In genomic region chr15:6702164-6702563, GRCm38 (mm10) we compare ENCODE assay signal across 7 mouse cellular contexts. TPM values are rescaled to one million over a fixed set of nuclear protein-coding genes. Genes with fewer than 3 reads are reported as not detected.
A peak's percentile ranks its signal among the peaks of the same experiment; 100 is the strongest.
DNase-seq lines count a peak whose midpoint lies in the region; ATAC-seq and TF ChIP-seq lines count a peak whose summit lies in the region.

No protein-coding gene starts in this region.

- H3K27me3 ChIP-seq in kidney, embryonic 14.5 days (ENCODE audit: control insufficient read depth, insufficient read depth, low read length): no peaks in the 10 kb centered on the region
- no peaks in the 10 kb centered on the region for H3K27me3 ChIP-seq in MEL (ENCODE audit: control insufficient read depth in 1 of 2, insufficient read depth in 2 of 2, low read length in 2 of 2)
- no peaks in the 10 kb centered on the region for H3K27me3 ChIP-seq in liver, embryonic 14.5 days (ENCODE audit: control insufficient read depth, insufficient read depth, low read length)

- TF ChIP-seq CTCF in MEL (IDR thresholded peaks at IDR 0.05 in 2 of 3, conservative IDR thresholded peaks at IDR 0.05 in 1 of 3; ENCODE audit: control insufficient read depth in 1 of 3, insufficient read depth in 1 of 3, low read depth in 2 of 3, low read length in 3 of 3, poor library complexity in 1 of 3, severe bottlenecking in 1 of 3): peak; percentile 28 to 57 (median 40); a peak in 5 of 6 replicates
- TF ChIP-seq CTCF in liver, embryonic 14.5 days (IDR thresholded peaks at IDR 0.05; ENCODE audit: low read depth): peak; percentile 79

- no peaks in the 10 kb centered on the region for H3K36me3 ChIP-seq in kidney, embryonic 14.5 days (ENCODE audit: control insufficient read depth, insufficient read depth, low read length)
- peaks cover 0 to 25% of the 10 kb centered on the region in 2 experiments; a peak in 2 of 4 replicates for H3K36me3 ChIP-seq in MEL (ENCODE audit: control insufficient read depth in 1 of 2, insufficient read depth in 2 of 2, low read length in 2 of 2)
- no peaks in the 10 kb centered on the region for H3K36me3 ChIP-seq in liver, embryonic 14.5 days (replicated peaks; ENCODE audit: control insufficient read depth, insufficient read depth, low read depth)

- H3K4me1 ChIP-seq in kidney, embryonic 14.5 days (ENCODE audit: control insufficient read depth, insufficient read depth, low read length): no peaks in the 10 kb centered on the region
- peaks cover 11 to 21% of the 10 kb centered on the region in 2 experiments for H3K4me1 ChIP-seq in MEL (ENCODE audit: control insufficient read depth in 1 of 2, insufficient read depth in 2 of 2, low read length in 2 of 2)
- H3K4me1 ChIP-seq in liver, embryonic 14.5 days (replicated peaks; ENCODE audit: control insufficient read depth in 2 of 2, insufficient read depth in 2 of 2, low read length in 1 of 2): peaks cover 8 to 18% of the 10 kb centered on the region in 2 experiments

- no peak overlapping the region for H3K27ac ChIP-seq in kidney, embryonic 14.5 days (ENCODE audit: low read depth, low read length)
- H3K27ac ChIP-seq in MEL (ENCODE audit: control insufficient read depth, low read depth, low read length): no peak overlapping the region
- H3K27ac ChIP-seq in liver, embryonic 14.5 days: no peak overlapping the region

- no peak for TF ChIP-seq POLR2A in MEL (IDR thresholded peaks at IDR 0.05; ENCODE audit: control insufficient read depth in 1 of 2, insufficient read depth in 1 of 2, low read depth in 1 of 2, low read length in 2 of 2, poor library complexity in 1 of 2)

- H3K79me2 ChIP-seq in MEL (ENCODE audit: control insufficient read depth, insufficient read depth, low read length, poor library complexity): no peaks in the 10 kb centered on the region

- DNase-seq in kidney, postnatal 14 days: peak; percentile 22
- DNase-seq in CD4-positive, CD25-positive, alpha-beta regulatory T cell, adult 2 months (ENCODE audit: low read depth, low spot score): peak; percentile 52
- DNase-seq in MEL (ENCODE audit: low read depth, low spot score): no peak
- DNase-seq in liver, embryonic 14.5 days (ENCODE audit: low read depth in 3 of 3, low spot score in 3 of 3): no peak
- no peak for DNase-seq in left cerebral cortex, adult 18-20 months (ENCODE audit: low spot score in 2 of 2)
- DNase-seq in left cerebral cortex, postnatal 36 days (ENCODE audit: low spot score in 2 of 2): no peak

- no peak for ATAC-seq in kidney, embryonic 14.5 days (ENCODE audit: low FRiP score, low TSS enrichment)
- no peak for ATAC-seq in liver, embryonic 14.5 days (ENCODE audit: insufficient read depth)

- TF ChIP-seq EP300 in MEL (IDR thresholded peaks at IDR 0.05; ENCODE audit: low read depth in 1 of 2, low read length in 2 of 2): no peak
- no peak for TF ChIP-seq EP300 in liver, embryonic 14.5 days (IDR thresholded peaks at IDR 0.05; ENCODE audit: low read depth)

- no peaks in the 10 kb centered on the region for H3K9me3 ChIP-seq in kidney, embryonic 14.5 days (ENCODE audit: control insufficient read depth, low read length)
- H3K9me3 ChIP-seq in MEL (replicated peaks; ENCODE audit: insufficient read depth, low read length): no peaks in the 10 kb centered on the region
- no peaks in the 10 kb centered on the region for H3K9me3 ChIP-seq in liver, embryonic 14.5 days (ENCODE audit: control insufficient read depth, low read length)

- peak; percentile 8 for TF ChIP-seq RAD21 in MEL (IDR thresholded peaks at IDR 0.05; ENCODE audit: low read depth, low read length)

- no peak overlapping the region for H3K9ac ChIP-seq in kidney, embryonic 14.5 days (ENCODE audit: low read depth, low read length)
- H3K9ac ChIP-seq in MEL (ENCODE audit: control insufficient read depth, low read depth, low read length, poor library complexity, severe bottlenecking): no peak overlapping the region
- H3K9ac ChIP-seq in liver, embryonic 14.5 days (replicated peaks): no peak overlapping the region

- WGBS in kidney, embryonic 14.5 days: 77% methylated on average over 2 of the region's 2 CpGs
- 39% methylated on average over 2 of the region's 2 CpGs for WGBS in liver, embryonic 14.5 days (ENCODE audit: insufficient replicate concordance)

- H3K4me2 ChIP-seq in kidney, embryonic 14.5 days (replicated peaks; ENCODE audit: low read depth, low read length): no peak overlapping the region
- H3K4me2 ChIP-seq in liver, embryonic 14.5 days (ENCODE audit: low read depth): no peak overlapping the region

- H3K4me3 ChIP-seq in kidney, embryonic 14.5 days (ENCODE audit: low read length): no peak overlapping the region
- H3K4me3 ChIP-seq in MEL (ENCODE audit: control insufficient read depth in 1 of 2, insufficient read depth in 1 of 2, low read depth in 2 of 2, low read length in 2 of 2): no peak overlapping the region
- H3K4me3 ChIP-seq in liver, embryonic 14.5 days (ENCODE audit: insufficient read depth in 1 of 2, low read depth in 2 of 2, low read length in 2 of 2): no peak overlapping the region

- intact Hi-C loops in left cerebral cortex, postnatal 36 days (cut with DNase I): no loop called here

TF ChIP-seq in MEL, 35 proteins besides CTCF, POLR2A, EP300 and RAD21:
- TF ChIP-seq SMC3 (IDR thresholded peaks at IDR 0.05; ENCODE audit: low read depth, low read length) (0 out of 2 replicates have a peak, but pooled peaks have one; percentile 7), NELFE (IDR thresholded peaks at IDR 0.05; ENCODE audit: low read depth, low read length) (no peak), ZC3H11A (IDR thresholded peaks at IDR 0.05; ENCODE audit: low read depth, low read length) (peak; percentile 23; the same call in 1 of the 2 replicates), MYB (IDR thresholded peaks at IDR 0.05; ENCODE audit: low read depth, low read length) (no peak)
TF ChIP-seq in MEL: peak in this region for 2.

RNA-seq across cellular contexts. Expression of gene Rictor, which starts 6.0 kb away (rescaled TPM):
- polyA plus RNA-seq in kidney, embryonic 14.5 days (2014; fragmentation: Nextera tagmentation; extraction: Ambion mirVana): 31.3 and 46.1 TPM in 2 replicates
- total RNA-seq in MEL (2012; rRNA removed): 10.6 and 12.8 TPM in 2 replicates
- 10 to 100 TPM in 1 of 2 experiments, not detected in 1; 10.3 TPM for polyA plus RNA-seq in MEL (2012; ENCODE audit: insufficient read depth in 1 of 2, insufficient read length in 2 of 2, low read depth in 1 of 2, low replicate concordance in 2 of 2, missing spikeins in 1 of 2)
- 3.3 and 4.4 TPM in 2 replicates for polyA plus RNA-seq in liver, embryonic 14.5 days (2012; rRNA removed)
- 12.7 and 14.2 TPM in 2 replicates for polyA plus RNA-seq in liver, embryonic 14.5 days (2014; fragmentation: Nextera tagmentation; extraction: Ambion mirVana)
- 10 to 100 TPM; 41.4 to 44.1 TPM for total RNA-seq in left cerebral cortex, adult 18-20 months (2021)
- 10 to 100 TPM; 38.6 to 48.4 TPM for total RNA-seq in left cerebral cortex, postnatal 36 days (2021)

Comparison
In these comparisons a context has a peak if more than half of its experiments do, and no peak if none do; other contexts are left out.
1. DNase-seq: peak in kidney, postnatal 14 days (single experiment) and CD4-positive, CD25-positive, alpha-beta regulatory T cell, adult 2 months (single experiment); none in MEL (single experiment), liver, embryonic 14.5 days (0 of 3), left cerebral cortex, adult 18-20 months (0 of 2) and left cerebral cortex, postnatal 36 days (0 of 2).